Mouse (Mus musculus): ENCODE measurements around the gene Syne1. TPM values are rescaled to one million over a fixed set of nuclear protein-coding genes. Genes with fewer than 3 reads are reported as not detected.

Gene Syne1
- polyA plus RNA-seq, 1 experiment from 2014 or later = 5.2 TPM

- Histone ChIP-seq H3K4me2 (ENCODE audit: low read depth, low read length) (no peak overlapping the region), H3K9ac (replicated peaks) (no peak overlapping the region), H3K9me3 (ENCODE audit: low read length) (no peaks in the 10 kb centered on the region), H3K4me1 (ENCODE audit: insufficient read depth) (no peaks in the 10 kb centered on the region), H3K27ac (ENCODE audit: low read depth) (peak overlapping the region; percentile 51), H3K27me3 (ENCODE audit: insufficient read depth, low read length) (no peaks in the 10 kb centered on the region), H3K36me3 (replicated peaks; ENCODE audit: insufficient read depth, low read length) (no peaks in the 10 kb centered on the region), H3K4me3 (ENCODE audit: low read depth, low read length) (no peak overlapping the region)
- 66% methylated on average over 2 of the region's 2 CpGs for WGBS (ENCODE audit: insufficient replicate concordance)
- ATAC-seq (no peak), DNase-seq (no peak)
- no peak for TF ChIP-seq EP300 (IDR thresholded peaks at IDR 0.05; ENCODE audit: low read depth)
- no peak for TF ChIP-seq CTCF (IDR thresholded peaks at IDR 0.05; ENCODE audit: low read depth)
Measured at GRCm38 (mm10) chr10:5591061-5591460, 39.8 kb upstream of the Syne1 start.

- no peak overlapping the region for H3K4me2 ChIP-seq (ENCODE audit: low read depth, low read length)
- no peak for ATAC-seq
- DNase-seq = no peak
- H3K36me3 ChIP-seq (replicated peaks; ENCODE audit: insufficient read depth, low read length) = no peaks in the 10 kb centered on the region
- TF ChIP-seq CTCF (IDR thresholded peaks at IDR 0.05; ENCODE audit: low read depth) (peak; percentile 36; the same call in 1 of the 2 replicates), EP300 (IDR thresholded peaks at IDR 0.05; ENCODE audit: low read depth) (no peak)
- no peak overlapping the region for H3K27ac ChIP-seq (ENCODE audit: low read depth)
- 67% methylated on average over 2 of the region's 2 CpGs for WGBS (ENCODE audit: insufficient replicate concordance)
- no peak overlapping the region for H3K9ac ChIP-seq (replicated peaks)
- H3K27me3 ChIP-seq (ENCODE audit: insufficient read depth, low read length) = no peaks in the 10 kb centered on the region
- H3K9me3 ChIP-seq (ENCODE audit: low read length) = no peaks in the 10 kb centered on the region
- no peak overlapping the region for H3K4me3 ChIP-seq (ENCODE audit: low read depth, low read length)
- no peaks in the 10 kb centered on the region for H3K4me1 ChIP-seq (ENCODE audit: insufficient read depth)
Measured at GRCm38 (mm10) chr10:5573328-5573727, 22.0 kb upstream of the Syne1 start.

- Histone ChIP-seq H3K4me3 (ENCODE audit: low read depth, low read length) (no peak overlapping the region), H3K4me1 (ENCODE audit: insufficient read depth) (no peaks in the 10 kb centered on the region), H3K9ac (replicated peaks) (no peak overlapping the region), H3K27me3 (ENCODE audit: insufficient read depth, low read length) (no peaks in the 10 kb centered on the region), H3K27ac (ENCODE audit: low read depth) (no peak overlapping the region), H3K36me3 (replicated peaks; ENCODE audit: insufficient read depth, low read length) (no peaks in the 10 kb centered on the region), H3K9me3 (ENCODE audit: low read length) (no peaks in the 10 kb centered on the region), H3K4me2 (ENCODE audit: low read depth, low read length) (no peak overlapping the region)
- ATAC-seq (no peak), DNase-seq (no peak)
- 68% methylated on average over 5 of the region's 5 CpGs for whole genome bisulfite sequencing (ENCODE audit: insufficient replicate concordance)
- no peak for TF ChIP-seq EP300 (IDR thresholded peaks at IDR 0.05; ENCODE audit: low read depth)
- TF ChIP-seq CTCF (IDR thresholded peaks at IDR 0.05; ENCODE audit: low read depth) = no peak
Measured at GRCm38 (mm10) chr10:5571332-5571731, 20.1 kb upstream of the Syne1 start.

GRCm38 (mm10) chr10:5570059-5570458 lies 18.8 kb upstream of the Syne1 start:
- TF ChIP-seq CTCF (IDR thresholded peaks at IDR 0.05; ENCODE audit: low read depth) (no peak), EP300 (IDR thresholded peaks at IDR 0.05; ENCODE audit: low read depth) (no peak)
- H3K27ac ChIP-seq (ENCODE audit: low read depth) = no peak overlapping the region
- peak; percentile 25 for ATAC-seq
- no peak for DNase-seq
- H3K4me3 ChIP-seq (ENCODE audit: low read depth, low read length) = no peak overlapping the region
- no peak overlapping the region for H3K4me2 ChIP-seq (ENCODE audit: low read depth, low read length)
- H3K27me3 ChIP-seq (ENCODE audit: insufficient read depth, low read length) = no peaks in the 10 kb centered on the region
- H3K36me3 ChIP-seq (replicated peaks; ENCODE audit: insufficient read depth, low read length) = no peaks in the 10 kb centered on the region
- no peaks in the 10 kb centered on the region for H3K4me1 ChIP-seq (ENCODE audit: insufficient read depth)
- H3K9ac ChIP-seq (replicated peaks) = no peak overlapping the region
- H3K9me3 ChIP-seq (ENCODE audit: low read length) = no peaks in the 10 kb centered on the region
- WGBS (ENCODE audit: insufficient replicate concordance) = 71% methylated on average over 8 of the region's 8 CpGs

- WGBS (ENCODE audit: insufficient replicate concordance) = 82% methylated on average over 4 of the region's 4 CpGs
- Histone ChIP-seq H3K4me1 (ENCODE audit: insufficient read depth) (no peaks in the 10 kb centered on the region), H3K27me3 (ENCODE audit: insufficient read depth, low read length) (no peaks in the 10 kb centered on the region), H3K4me2 (ENCODE audit: low read depth, low read length) (no peak overlapping the region), H3K36me3 (replicated peaks; ENCODE audit: insufficient read depth, low read length) (no peaks in the 10 kb centered on the region), H3K4me3 (ENCODE audit: low read depth, low read length) (no peak overlapping the region), H3K27ac (ENCODE audit: low read depth) (no peak overlapping the region), H3K9ac (replicated peaks) (no peak overlapping the region), H3K9me3 (ENCODE audit: low read length) (no peaks in the 10 kb centered on the region)
- ATAC-seq (no peak), DNase-seq (no peak)
- TF ChIP-seq CTCF (IDR thresholded peaks at IDR 0.05; ENCODE audit: low read depth) = peak; percentile 26
- no peak for TF ChIP-seq EP300 (IDR thresholded peaks at IDR 0.05; ENCODE audit: low read depth)
Measured at GRCm38 (mm10) chr10:5568991-5569390, 17.7 kb upstream of the Syne1 start.

GRCm38 (mm10) chr10:5561706-5562105 lies 10.4 kb upstream of the Syne1 start:
- DNase-seq (no peak), ATAC-seq (no peak)
- Histone ChIP-seq H3K27ac (ENCODE audit: low read depth) (no peak overlapping the region), H3K27me3 (ENCODE audit: insufficient read depth, low read length) (no peaks in the 10 kb centered on the region), H3K9ac (replicated peaks) (no peak overlapping the region), H3K4me3 (ENCODE audit: low read depth, low read length) (no peak overlapping the region), H3K4me2 (ENCODE audit: low read depth, low read length) (no peak overlapping the region), H3K9me3 (ENCODE audit: low read length) (no peaks in the 10 kb centered on the region), H3K4me1 (ENCODE audit: insufficient read depth) (no peaks in the 10 kb centered on the region), H3K36me3 (replicated peaks; ENCODE audit: insufficient read depth, low read length) (no peaks in the 10 kb centered on the region)
- WGBS (ENCODE audit: insufficient replicate concordance) = 75% methylated on average over 4 of the region's 4 CpGs
- TF ChIP-seq EP300 (IDR thresholded peaks at IDR 0.05; ENCODE audit: low read depth) = no peak
- TF ChIP-seq CTCF (IDR thresholded peaks at IDR 0.05; ENCODE audit: low read depth) = no peak

GRCm38 (mm10) chr10:5560526-5560925 lies 9.2 kb upstream of the Syne1 start:
- DNase-seq (no peak), ATAC-seq (no peak)
- no peak overlapping the region for H3K4me2 ChIP-seq (ENCODE audit: low read depth, low read length)
- no peaks in the 10 kb centered on the region for H3K9me3 ChIP-seq (ENCODE audit: low read length)
- no peak overlapping the region for H3K9ac ChIP-seq (replicated peaks)
- 66% methylated on average over 4 of the region's 4 CpGs for WGBS (ENCODE audit: insufficient replicate concordance)
- H3K27ac ChIP-seq (ENCODE audit: low read depth) = no peak overlapping the region
- H3K4me1 ChIP-seq (ENCODE audit: insufficient read depth) = no peaks in the 10 kb centered on the region
- no peak overlapping the region for H3K4me3 ChIP-seq (ENCODE audit: low read depth, low read length)
- H3K36me3 ChIP-seq (replicated peaks; ENCODE audit: insufficient read depth, low read length) = no peaks in the 10 kb centered on the region
- no peaks in the 10 kb centered on the region for H3K27me3 ChIP-seq (ENCODE audit: insufficient read depth, low read length)
- TF ChIP-seq EP300 (IDR thresholded peaks at IDR 0.05; ENCODE audit: low read depth) (no peak), CTCF (IDR thresholded peaks at IDR 0.05; ENCODE audit: low read depth) (no peak)

Data from liver, postnatal 0 days (tissue).